ENCODE assay signal across 11 mouse cellular contexts in genomic region chr13:115287371-115287770, GRCm38 (mm10).
DNase-seq lines count a peak whose midpoint lies in the region; ATAC-seq and TF ChIP-seq lines count a peak whose summit lies in the region.
"Had no signal": no experiment of that assay in that cellular context is flagged by ENCODE, and none has a peak within 500 bp of the region (broad histone marks: within the 10 kb centered on the region; RNA-seq: fewer than 3 reads in every experiment).

No protein-coding gene starts in this region.

- H3K27me3 ChIP-seq in intestine, postnatal 0 days (replicated peaks; ENCODE audit: control insufficient read depth, insufficient read depth, low read length) = no peaks in the 10 kb centered on the region
- H3K27me3 ChIP-seq in intestine, embryonic 15.5 days (replicated peaks) = no peaks in the 10 kb centered on the region
- no peaks in the 10 kb centered on the region for H3K27me3 ChIP-seq in forebrain, embryonic 15.5 days
- H3K27me3 ChIP-seq: liver, embryonic 13.5 days had no signal

- DNase-seq in right cerebral cortex, postnatal 10 days (ENCODE audit: low spot score in 2 of 2) = peak; percentile 31 to 36
- no peak for DNase-seq in right cerebral cortex, postnatal 14 days
- DNase-seq in telencephalon, adult 2 months (ENCODE audit: low read depth, low spot score) = peak; percentile 24
- no peak for DNase-seq in frontal cortex, postnatal 14 days (ENCODE audit: low spot score in 2 of 2)
- DNase-seq in kidney, adult 18-20 months = no peak
- DNase-seq: gastrocnemius, postnatal 10 days; liver, embryonic 13.5 days; right cerebral cortex, postnatal 4 days had no signal

- H3K9ac ChIP-seq in intestine, postnatal 0 days (ENCODE audit: low read depth, low read length) = no peak overlapping the region
- no peak overlapping the region for H3K9ac ChIP-seq in intestine, embryonic 15.5 days
- H3K9ac ChIP-seq in forebrain, embryonic 15.5 days (replicated peaks) = no peak overlapping the region
- H3K9ac ChIP-seq: liver, embryonic 13.5 days had no signal

- H3K36me3 ChIP-seq in intestine, postnatal 0 days (ENCODE audit: control insufficient read depth, insufficient read depth) = no peaks in the 10 kb centered on the region
- no peaks in the 10 kb centered on the region for H3K36me3 ChIP-seq in intestine, embryonic 15.5 days
- H3K36me3 ChIP-seq in forebrain, embryonic 15.5 days = no peaks in the 10 kb centered on the region
- H3K36me3 ChIP-seq: liver, embryonic 13.5 days had no signal

- no peak overlapping the region for H3K27ac ChIP-seq in intestine, postnatal 0 days (ENCODE audit: low read depth, low read length)
- no peak overlapping the region for H3K27ac ChIP-seq in intestine, embryonic 15.5 days
- no peak overlapping the region for H3K27ac ChIP-seq in forebrain, embryonic 15.5 days (replicated peaks)
- H3K27ac ChIP-seq: liver, embryonic 13.5 days had no signal

- no peaks in the 10 kb centered on the region for H3K4me1 ChIP-seq in intestine, postnatal 0 days (replicated peaks; ENCODE audit: control insufficient read depth, insufficient read depth, low read length)
- H3K4me1 ChIP-seq in intestine, embryonic 15.5 days (replicated peaks) = no peaks in the 10 kb centered on the region
- H3K4me1 ChIP-seq in forebrain, embryonic 15.5 days = no peaks in the 10 kb centered on the region
- H3K4me1 ChIP-seq: liver, embryonic 13.5 days had no signal

- no peak overlapping the region for H3K4me3 ChIP-seq in intestine, postnatal 0 days (ENCODE audit: low read depth, low read length)
- no peak overlapping the region for H3K4me3 ChIP-seq in intestine, embryonic 15.5 days (replicated peaks)
- no peak overlapping the region for H3K4me3 ChIP-seq in forebrain, embryonic 15.5 days
- H3K4me3 ChIP-seq: liver, embryonic 13.5 days had no signal

- WGBS in intestine, postnatal 0 days = 26% methylated on average over 3 of the region's 3 CpGs
- 19% methylated on average over 3 of the region's 3 CpGs for WGBS in intestine, embryonic 15.5 days
- WGBS in forebrain, embryonic 15.5 days = 26% methylated on average over 3 of the region's 3 CpGs

- no peaks in the 10 kb centered on the region for H3K9me3 ChIP-seq in intestine, postnatal 0 days (ENCODE audit: control insufficient read depth)
- no peaks in the 10 kb centered on the region for H3K9me3 ChIP-seq in intestine, embryonic 15.5 days
- H3K9me3 ChIP-seq in forebrain, embryonic 15.5 days = no peaks in the 10 kb centered on the region
- H3K9me3 ChIP-seq: liver, embryonic 13.5 days had no signal

- H3K4me2 ChIP-seq in intestine, postnatal 0 days (replicated peaks; ENCODE audit: low read depth) = no peak overlapping the region
- H3K4me2 ChIP-seq in intestine, embryonic 15.5 days (replicated peaks) = no peak overlapping the region
- no peak overlapping the region for H3K4me2 ChIP-seq in forebrain, embryonic 15.5 days (replicated peaks)
- H3K4me2 ChIP-seq: liver, embryonic 13.5 days had no signal

- ATAC-seq in intestine, postnatal 0 days = no peak
- no peak for ATAC-seq in intestine, embryonic 15.5 days
- ATAC-seq in forebrain, embryonic 15.5 days (replicated peaks) = peak; percentile 91

- TF ChIP-seq CTCF in intestine, postnatal 0 days (IDR thresholded peaks at IDR 0.05; ENCODE audit: low read depth) = peak; percentile 53

Comparison
In these comparisons a context has a peak if more than half of its experiments do, and no peak if none do; other contexts are left out.
1. DNase-seq: peak in right cerebral cortex, postnatal 10 days (2 of 2) and telencephalon, adult 2 months (single experiment); none in right cerebral cortex, postnatal 14 days (single experiment), frontal cortex, postnatal 14 days (0 of 2) and kidney, adult 18-20 months (single experiment).